Mouse (Mus musculus): Measurements from ENCODE around the gene Thop1. TPM values are rescaled to one million over a fixed set of nuclear protein-coding genes. Genes with fewer than 3 reads are reported as not detected.

Thop1 gene
- total RNA-seq, 1 experiment from 2014 or later = 54.3 TPM

DNA sequence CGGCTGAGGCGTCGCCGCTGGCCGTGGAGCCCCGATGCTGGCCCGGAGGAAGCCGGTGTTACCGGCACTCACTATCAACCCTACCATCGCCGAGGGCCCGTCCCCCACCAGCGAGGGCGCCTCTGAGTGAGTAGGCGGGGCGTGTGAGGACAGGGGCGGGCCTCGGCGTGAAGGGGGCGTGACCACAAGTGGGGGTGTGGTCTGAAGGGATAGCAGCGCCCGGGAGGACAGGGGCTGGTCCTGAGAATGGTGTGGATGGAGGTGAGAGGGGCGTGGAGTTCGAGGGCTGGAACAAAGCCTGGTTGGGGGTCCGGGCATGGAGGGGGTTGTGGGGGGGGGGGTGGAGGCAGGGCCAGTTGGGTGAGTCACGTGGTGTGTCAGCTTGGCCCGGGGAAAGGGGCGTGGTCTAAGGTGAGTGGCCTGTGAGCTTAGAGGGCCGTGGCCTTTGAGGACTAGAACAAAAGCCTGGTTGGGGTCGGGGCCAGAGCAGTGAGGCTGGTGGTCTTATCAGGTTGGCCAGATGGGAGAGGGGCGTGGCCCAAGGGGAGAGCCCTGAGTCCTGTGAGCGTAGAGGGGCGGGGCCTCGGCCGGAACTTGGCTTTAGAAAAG lies 36.4 kb downstream of the Thop1 start:
- DNase-seq = peak; percentile 88

DNA sequence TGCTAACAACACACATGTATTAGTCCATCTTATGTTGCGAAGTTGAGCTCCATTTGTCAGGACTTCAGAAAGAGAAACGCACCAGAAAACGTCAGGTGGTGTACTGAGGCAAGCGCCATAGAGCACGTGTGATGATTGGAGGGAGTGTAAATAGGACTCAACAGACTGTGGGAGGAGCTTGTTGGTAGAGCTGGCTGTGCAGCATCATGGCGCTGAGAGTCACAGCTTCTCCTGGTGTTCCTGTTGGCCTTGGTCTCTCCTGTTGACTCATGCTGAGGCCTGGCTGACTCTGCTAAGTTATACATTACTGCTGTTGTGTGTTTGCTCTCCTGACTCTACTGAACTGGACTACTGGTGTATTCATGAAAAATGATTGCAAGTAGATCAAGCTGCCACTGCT lies 43.1 kb downstream of the Thop1 start:
- no peak for DNase-seq

DNA sequence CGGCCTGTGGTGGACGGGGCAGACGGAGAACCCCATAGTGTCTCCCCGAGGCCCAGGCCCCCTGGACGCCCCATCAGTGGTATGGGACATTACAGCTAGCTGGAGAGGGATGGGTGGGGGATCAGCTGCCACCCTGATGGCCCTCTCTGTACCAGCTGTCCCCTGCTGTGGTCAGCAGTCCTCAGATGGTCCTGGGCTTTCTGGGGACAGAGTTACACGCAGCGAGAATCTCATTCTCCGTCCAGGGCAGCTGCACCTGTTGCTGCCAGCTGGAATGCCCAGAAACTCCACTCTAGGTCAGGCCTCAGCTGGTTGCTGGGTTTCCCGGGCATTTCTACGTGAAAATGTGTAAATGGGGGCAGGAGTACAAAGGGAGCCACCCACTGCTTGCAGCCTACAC lies 49.8 kb downstream of the Thop1 start:
- no peak for DNase-seq

GRCm38 (mm10) chr10:81120650-81121049 lies 50.8 kb downstream of the Thop1 start:
- DNase-seq = no peak

DNA sequence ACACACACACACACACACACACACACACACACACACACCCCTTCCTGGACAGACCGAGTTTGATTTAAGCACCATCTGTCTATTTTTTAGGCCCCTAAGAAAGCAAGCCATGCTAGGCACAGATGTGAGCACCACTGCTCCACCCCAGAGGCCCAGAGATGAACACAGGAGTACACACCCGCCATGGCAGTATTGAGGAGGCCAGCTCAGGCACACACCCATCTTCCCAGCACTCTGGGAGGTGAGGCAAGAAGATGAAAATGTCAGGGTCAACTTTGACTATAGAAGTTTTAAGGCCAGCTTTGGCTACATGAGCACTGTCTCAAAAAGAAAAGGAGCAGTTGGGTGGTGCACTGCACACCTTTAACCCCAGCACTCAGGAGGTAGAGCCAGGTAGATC lies 53.1 kb downstream of the Thop1 start:
- DNase-seq = no peak

DNA sequence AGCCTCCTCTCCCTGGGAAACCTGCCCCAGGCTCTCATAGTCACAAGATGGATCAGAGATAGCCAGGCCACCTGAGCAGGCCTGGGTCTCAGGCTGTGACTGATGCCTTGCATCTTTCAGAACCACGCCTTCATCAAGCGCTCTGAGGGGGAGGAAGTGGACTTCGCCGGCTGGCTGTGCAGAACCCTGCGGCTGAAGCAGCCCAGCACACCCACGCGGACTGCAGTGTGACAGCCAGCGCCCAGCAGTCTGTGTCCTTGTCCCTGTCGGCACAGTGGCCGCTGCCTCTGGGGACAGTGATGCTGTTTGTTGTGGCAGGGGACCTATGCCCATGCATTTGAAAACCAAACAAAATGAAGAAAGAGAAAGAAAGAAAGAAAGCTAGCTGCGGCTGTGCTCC lies 53.7 kb downstream of the Thop1 start:
- peak; percentile 59 for DNase-seq

Small RNA genes within 50 kb of the gene (microRNA-seq; reads per million reads assigned to microRNA genes)
- gene Mir5615-1 (0 reads per million in 2 experiments), gene Mir5615-2 (0 reads per million in 2 experiments)

Other genes starting within 250 kb of the Thop1 start
- 742 and 955 TPM in 2 replicates for gene Oaz1, start 243.4 kb upstream of the Thop1 start, total RNA-seq (2021)
- 3.5 and 5.1 TPM in 2 replicates for gene Lingo3, start 226.0 kb upstream of the Thop1 start, total RNA-seq (2021)
- 42.8 and 49.8 TPM in 2 replicates for gene Lsm7, start 214.8 kb upstream of the Thop1 start, total RNA-seq (2021)
- 38.8 and 48.5 TPM in 2 replicates for gene Sppl2b, start 214.8 kb upstream of the Thop1 start, total RNA-seq (2021)
- not detected in 2 replicates for gene Tmprss9, start 198.2 kb upstream of the Thop1 start, total RNA-seq (2021)
- gene Timm13, start 169.1 kb upstream of the Thop1 start, total RNA-seq (2021) = 188 and 208 TPM in 2 replicates
- 14.4 and 15.2 TPM in 2 replicates for gene Lmnb2, start 151.8 kb upstream of the Thop1 start, total RNA-seq (2021)
- gene Gadd45b, start 140.0 kb upstream of the Thop1 start, total RNA-seq (2021) = 15.3 and 15.4 TPM in 2 replicates
- gene Gng7, start 55.1 kb upstream of the Thop1 start, total RNA-seq (2021) = 4.5 and 7.8 TPM in 2 replicates
- gene Diras1, start 44.4 kb upstream of the Thop1 start, total RNA-seq (2021) = 1.9 and 2.9 TPM in 2 replicates
- 45.1 and 80.7 TPM in 2 replicates for gene Slc39a3, start 32.6 kb upstream of the Thop1 start, total RNA-seq (2021)
- gene Sgta, start 9.9 kb upstream of the Thop1 start, total RNA-seq (2021) = 198 and 223 TPM in 2 replicates
- gene Creb3l3, start 28.8 kb downstream of the Thop1 start, total RNA-seq (2021) = 1.6 and 2.7 TPM in 2 replicates
- gene Map2k2, start 35.9 kb downstream of the Thop1 start, total RNA-seq (2021) = 182 and 184 TPM in 2 replicates
- 72.8 and 96.8 TPM in 2 replicates for gene Zbtb7a, start 65.2 kb downstream of the Thop1 start, total RNA-seq (2021)
- 33.1 and 36.9 TPM in 2 replicates for gene Pias4, start 97.9 kb downstream of the Thop1 start, total RNA-seq (2021)
- gene Eef2, start 106.6 kb downstream of the Thop1 start, total RNA-seq (2021) = 1,495 and 1,572 TPM in 2 replicates
- 70.8 and 76.5 TPM in 2 replicates for gene Dapk3, start 113.0 kb downstream of the Thop1 start, total RNA-seq (2021)
- not detected in 2 replicates for gene 4930442H23Rik, start 113.8 kb downstream of the Thop1 start, total RNA-seq (2021)
- gene Nmrk2, start 132.0 kb downstream of the Thop1 start, total RNA-seq (2021) = not detected in 2 replicates
- gene Atcay, start 160.8 kb downstream of the Thop1 start, total RNA-seq (2021) = 1.0 and 2.8 TPM in 2 replicates
- 14.0 and 22.3 TPM in 2 replicates for gene Zfr2, start 163.1 kb downstream of the Thop1 start, total RNA-seq (2021)
- gene Matk, start 182.9 kb downstream of the Thop1 start, total RNA-seq (2021) = 0.82 and 1.4 TPM in 2 replicates
- gene Mrpl54, start 196.9 kb downstream of the Thop1 start, total RNA-seq (2021) = 116 and 128 TPM in 2 replicates
- 70.4 and 110 TPM in 2 replicates for gene Apba3, start 196.9 kb downstream of the Thop1 start, total RNA-seq (2021)
- gene Tjp3, start 221.5 kb downstream of the Thop1 start, total RNA-seq (2021) = 0.18 TPM in 1 of 2 replicates, not detected in the other
- gene Pip5k1c, start 222.9 kb downstream of the Thop1 start, total RNA-seq (2021) = 44.6 and 51.8 TPM in 2 replicates